Mouse (Mus musculus) ovary, adult 10 weeks (tissue): ENCODE results near the gene Zswim1. TPM values are rescaled to one million over a fixed set of nuclear protein-coding genes. Genes with fewer than 3 reads are reported as not detected.

ENCODE experiments used
- polyA plus RNA-seq: library from polyadenylated mRNA; stranded (reverse); fragments of 350-450 nt; fragmentation: Illumina TruSeq; extraction: RNeasy Lipid Tissue Mini Kit (QIAGEN cat#74804); gene quantifications from one replicate; pipeline ENCODE4 v1.2.3, GENCODE M21; 2014

Zswim1 gene
- polyA plus RNA-seq, result 3.2 TPM

GRCm38 (mm10) chr2:164822636-164823165 lies at the start of gene Zswim1:
Gene Zswim1, plus strand, starts transcription at chr2:164822686.

GRCm38 (mm10) chr2:164779481-164780086 lies 42.9 kb upstream of the Zswim1 start, which contains the start of gene Tnnc2:
Gene Tnnc2, minus strand, starts transcription at chr2:164779967.

GRCm38 (mm10) chr2:164785481-164786387 lies 36.8 kb upstream of the Zswim1 start, which contains the start of gene Snx21:
Gene Snx21, plus strand, starts transcription at chr2:164785823.

GRCm38 (mm10) chr2:164804533-164805331 lies 17.8 kb upstream of the Zswim1 start, which contains the start of the genes Acot8 and Zswim3:
Gene Acot8, minus strand, starts transcription at chr2:164804882.
Gene Zswim3, plus strand, starts transcription at chr2:164805098.

GRCm38 (mm10) chr2:164828437-164828836 lies 6.0 kb downstream of the Zswim1 start, which contains the start of gene Spata25:
Gene Spata25, minus strand, starts transcription at chr2:164828537.

GRCm38 (mm10) chr2:164832748-164833301 lies 10.3 kb downstream of the Zswim1 start, which contains the start of gene Ctsa:
Gene Ctsa, plus strand, starts transcription at chr2:164832873.

GRCm38 (mm10) chr2:164833314-164833959 lies 11.0 kb downstream of the Zswim1 start, which contains the start of gene Neurl2:
Gene Neurl2, minus strand, starts transcription at chr2:164833456.

GRCm38 (mm10) chr2:164857101-164857821 lies 34.8 kb downstream of the Zswim1 start, which contains the start of gene Pltp:
Gene Pltp, minus strand, starts transcription at chr2:164857711.

Other genes starting within 250 kb of the Zswim1 start
- gene Spint3, start 249.2 kb upstream of the Zswim1 start, polyA plus RNA-seq, result not detected
- 0.66 TPM for gene Wfdc6a, start 237.2 kb upstream of the Zswim1 start, polyA plus RNA-seq
- not detected for gene Eppin, start 229.1 kb upstream of the Zswim1 start, polyA plus RNA-seq
- not detected for gene Wfdc6b, start 209.2 kb upstream of the Zswim1 start, polyA plus RNA-seq
- gene Wfdc8, start 209.1 kb upstream of the Zswim1 start, polyA plus RNA-seq, result not detected
- not detected for gene Wfdc16, start 183.9 kb upstream of the Zswim1 start, polyA plus RNA-seq
- 4.0 TPM for gene Wfdc10, start 166.6 kb upstream of the Zswim1 start, polyA plus RNA-seq
- gene Wfdc9, start 166.1 kb upstream of the Zswim1 start, polyA plus RNA-seq, result not detected
- not detected for gene Wfdc11, start 148.6 kb upstream of the Zswim1 start, polyA plus RNA-seq
- gene Wfdc13, start 137.6 kb upstream of the Zswim1 start, polyA plus RNA-seq, result not detected
- gene Spint4, start 124.2 kb upstream of the Zswim1 start, polyA plus RNA-seq, result not detected
- gene Spint5, start 107.4 kb upstream of the Zswim1 start, polyA plus RNA-seq, result not detected
- gene Wfdc3, start 76.8 kb upstream of the Zswim1 start, polyA plus RNA-seq, result 0.57 TPM
- 5.2 TPM for gene Dnttip1, start 76.7 kb upstream of the Zswim1 start, polyA plus RNA-seq
- 21.0 TPM for gene Ube2c, start 52.8 kb upstream of the Zswim1 start, polyA plus RNA-seq
- not detected for gene Tnnc2, start 42.7 kb upstream of the Zswim1 start, polyA plus RNA-seq
- 2.3 TPM for gene Snx21, start 36.9 kb upstream of the Zswim1 start, polyA plus RNA-seq
- gene Acot8, start 17.8 kb upstream of the Zswim1 start, polyA plus RNA-seq, result not detected
- gene Zswim3, start 17.6 kb upstream of the Zswim1 start, polyA plus RNA-seq, result 3.5 TPM
- not detected for gene Spata25, start 5.9 kb downstream of the Zswim1 start, polyA plus RNA-seq
- gene Ctsa, start 10.2 kb downstream of the Zswim1 start, polyA plus RNA-seq, result 36.8 TPM
- gene Neurl2, start 10.8 kb downstream of the Zswim1 start, polyA plus RNA-seq, result not detected
- gene Pltp, start 35.0 kb downstream of the Zswim1 start, polyA plus RNA-seq, result 3.1 TPM
- gene Pcif1, start 56.6 kb downstream of the Zswim1 start, polyA plus RNA-seq, result 4.6 TPM
- not detected for gene Zfp335, start 89.1 kb downstream of the Zswim1 start, polyA plus RNA-seq
- gene Mmp9, start 118.1 kb downstream of the Zswim1 start, polyA plus RNA-seq, result 8.1 TPM
- 1.5 TPM for gene Slc12a5, start 138.1 kb downstream of the Zswim1 start, polyA plus RNA-seq
- 19.7 TPM for gene Ncoa5, start 212.2 kb downstream of the Zswim1 start, polyA plus RNA-seq
- not detected for gene Cd40, start 232.9 kb downstream of the Zswim1 start, polyA plus RNA-seq